In genomic region chr12:41565540-41566432, GRCm38 (mm10) we compare ENCODE assay signal across 8 mouse cellular contexts.
DNase-seq lines count a peak whose midpoint lies in the region; ATAC-seq and TF ChIP-seq lines count a peak whose summit lies in the region.

No protein-coding gene starts in this region.

- no peak for TF ChIP-seq CTCF in kidney, postnatal 0 days (IDR thresholded peaks at IDR 0.05; ENCODE audit: low read depth)
- TF ChIP-seq CTCF in kidney, adult 2 months (conservative IDR thresholded peaks at IDR 0.05; ENCODE audit: insufficient read depth, insufficient read length, low read depth, low read length), result no peak

- peak overlapping the region; percentile 35; the same call in 1 of the 2 replicates for H3K9ac ChIP-seq in kidney, postnatal 0 days (ENCODE audit: low read depth, low read length)
- peak overlapping the region; percentile 12; the same call in 1 of the 2 replicates for H3K9ac ChIP-seq in hindbrain, embryonic 14.5 days
- no peak overlapping the region for H3K9ac ChIP-seq in stomach, embryonic 15.5 days

- H3K4me2 ChIP-seq in kidney, postnatal 0 days (ENCODE audit: low read length), result peak overlapping the region; percentile 49
- H3K4me2 ChIP-seq in hindbrain, embryonic 14.5 days (replicated peaks), result peak overlapping the region; percentile 45
- peak overlapping the region; percentile 46 for H3K4me2 ChIP-seq in stomach, embryonic 15.5 days

- H3K27me3 ChIP-seq in kidney, postnatal 0 days (ENCODE audit: insufficient read depth, low read length), result no peaks in the 10 kb centered on the region
- H3K27me3 ChIP-seq in kidney, adult 2 months (replicated peaks; ENCODE audit: control insufficient read depth, insufficient read depth, low read length), result no peaks in the 10 kb centered on the region
- H3K27me3 ChIP-seq in hindbrain, embryonic 14.5 days (ENCODE audit: control insufficient read depth, insufficient read depth, low read length), result no peaks in the 10 kb centered on the region
- no peaks in the 10 kb centered on the region for H3K27me3 ChIP-seq in stomach, embryonic 15.5 days (replicated peaks)

- H3K4me1 ChIP-seq in kidney, postnatal 0 days (replicated peaks; ENCODE audit: insufficient read depth, low read length), result peaks cover 11% of the 10 kb centered on the region
- H3K4me1 ChIP-seq in kidney, adult 2 months (ENCODE audit: control insufficient read depth, insufficient read depth, low read length), result no peaks in the 10 kb centered on the region
- peaks cover 8% of the 10 kb centered on the region; the same call in 1 of the 2 replicates for H3K4me1 ChIP-seq in hindbrain, embryonic 14.5 days (replicated peaks; ENCODE audit: control insufficient read depth, insufficient read depth, low read length)
- H3K4me1 ChIP-seq in stomach, embryonic 15.5 days, result peaks cover 9% of the 10 kb centered on the region

- DNase-seq in kidney, postnatal 0 days (ENCODE audit: low spot score), result peak; percentile 42
- no peak for DNase-seq in kidney, adult 2 months
- DNase-seq in embryo, embryonic 11.5 days (ENCODE audit: low read depth, low spot score), result peak; percentile 17
- DNase-seq in hindbrain, embryonic 14.5 days (ENCODE audit: low spot score), result no peak
- no peak for DNase-seq in layer of hippocampus, adult 18-20 months (ENCODE audit: low spot score in 2 of 2)

- no peak for TF ChIP-seq POLR2A in kidney, adult 2 months (IDR thresholded peaks at IDR 0.05; ENCODE audit: low read depth, low read length)

- no peak overlapping the region for H3K4me3 ChIP-seq in kidney, postnatal 0 days (replicated peaks; ENCODE audit: low read depth, low read length)
- no peak overlapping the region for H3K4me3 ChIP-seq in kidney, adult 2 months (ENCODE audit: insufficient read depth, low read depth, low read length)
- no peak overlapping the region; the same call in 1 of the 2 replicates for H3K4me3 ChIP-seq in hindbrain, embryonic 14.5 days (replicated peaks; ENCODE audit: low read length)
- H3K4me3 ChIP-seq in stomach, embryonic 15.5 days (replicated peaks), result no peak overlapping the region

- ATAC-seq in kidney, postnatal 0 days (replicated peaks; ENCODE audit: low FRiP score, low read depth), result peak; percentile 68; the same call in 1 of the 2 replicates
- peak; percentile 79 for ATAC-seq in hindbrain, embryonic 14.5 days (ENCODE audit: low FRiP score)
- peak; percentile 49 for ATAC-seq in megakaryocyte, adult 5-6 weeks (ENCODE audit: poor library complexity, severe bottlenecking)
- ATAC-seq in stomach, embryonic 15.5 days (ENCODE audit: insufficient read depth, low FRiP score, low read depth), result peak; percentile 87
- no peak for ATAC-seq in monocyte, adult 5-6 weeks (replicated peaks; ENCODE audit: insufficient number of reproducible peaks, low FRiP score, low TSS enrichment, poor library complexity, severe bottlenecking)

- H3K9me3 ChIP-seq in kidney, postnatal 0 days (replicated peaks; ENCODE audit: low read length), result no peaks in the 10 kb centered on the region
- H3K9me3 ChIP-seq in hindbrain, embryonic 14.5 days (ENCODE audit: control insufficient read depth, low read length), result no peaks in the 10 kb centered on the region
- H3K9me3 ChIP-seq in stomach, embryonic 15.5 days, result no peaks in the 10 kb centered on the region

- 16% methylated on average over 18 of the region's 18 CpGs for WGBS in kidney, postnatal 0 days
- WGBS in kidney, adult 2 months, result 23% methylated on average over 18 of the region's 18 CpGs
- 12% methylated on average over 18 of the region's 18 CpGs for WGBS in hindbrain, embryonic 14.5 days
- 11% methylated on average over 18 of the region's 18 CpGs for WGBS in stomach, embryonic 15.5 days

- no peak overlapping the region for H3K27ac ChIP-seq in kidney, postnatal 0 days
- H3K27ac ChIP-seq in kidney, adult 2 months (ENCODE audit: insufficient read depth, low read depth, low read length), result no peak overlapping the region
- peak overlapping the region; percentile 20; the same call in 1 of the 2 replicates for H3K27ac ChIP-seq in hindbrain, embryonic 14.5 days
- peak overlapping the region; percentile 28 for H3K27ac ChIP-seq in stomach, embryonic 15.5 days

- H3K36me3 ChIP-seq in kidney, postnatal 0 days (ENCODE audit: insufficient read depth, low read length), result no peaks in the 10 kb centered on the region
- H3K36me3 ChIP-seq in kidney, adult 2 months (ENCODE audit: control insufficient read depth, insufficient read depth, low read length), result no peaks in the 10 kb centered on the region
- H3K36me3 ChIP-seq in hindbrain, embryonic 14.5 days (replicated peaks; ENCODE audit: control insufficient read depth, insufficient read depth), result no peaks in the 10 kb centered on the region
- H3K36me3 ChIP-seq in stomach, embryonic 15.5 days, result no peaks in the 10 kb centered on the region

Comparison
In these comparisons a context has a peak if more than half of its experiments do, and no peak if none do; other contexts are left out.
1. DNase-seq: peak in kidney, postnatal 0 days (single experiment) and embryo, embryonic 11.5 days (single experiment); none in kidney, adult 2 months (single experiment), hindbrain, embryonic 14.5 days (single experiment) and layer of hippocampus, adult 18-20 months (0 of 2).
2. H3K27ac ChIP-seq: peak in hindbrain, embryonic 14.5 days (single experiment) and stomach, embryonic 15.5 days (single experiment); none in kidney, postnatal 0 days (single experiment) and kidney, adult 2 months (single experiment).
3. Peak in every context shown above with its lines, with median percentiles within 50 percentile points of each other: H3K4me2 ChIP-seq.